Mouse (Mus musculus) liver, postnatal 0 days (tissue): Measurements from ENCODE around the gene Il10. TPM values are rescaled to one million over a fixed set of nuclear protein-coding genes. Genes with fewer than 3 reads are reported as not detected.

ENCODE experiments used
- ATAC-seq: fragments of 200-750 bp; cut with Nextera tagmentation; 2 replicates; pipeline ENCODE4 v1.8.0; 2017; ENCODE audit warnings: mild to moderate bottlenecking, moderate library complexity
- DNase-seq: peaks from one replicate; pipeline ENCODE4 v3.0.0-alpha.2; 2016
- H3K27ac ChIP-seq: fragments of 300-500 bp; sonication (generic); 2 replicates; pipeline ENCODE4 v1.5.1; 2014; ENCODE audit warnings: antibody characterized with exemption, moderate library complexity, mild to moderate bottlenecking, low read depth
- H3K27me3 ChIP-seq: fragments of 300-500 bp; sonication (generic); 2 replicates; pipeline ENCODE4 v1.6.1; 2014; ENCODE audit warnings: low read length, control low read depth, mixed read lengths; ENCODE audit not compliant: insufficient read depth
- H3K36me3 ChIP-seq: fragments of 300-500 bp; sonication (generic); replicated peaks from 2 replicates; pipeline ENCODE4 v1.6.1; 2014; ENCODE audit warnings: mild to moderate bottlenecking, control low read depth, low read length, moderate library complexity, mixed read lengths; ENCODE audit not compliant: insufficient read depth
- H3K4me1 ChIP-seq: fragments of 300-500 bp; sonication (generic); 2 replicates; pipeline ENCODE4 v1.6.1; 2014; ENCODE audit warnings: antibody characterized with exemption, mild to moderate bottlenecking, control low read depth; ENCODE audit not compliant: insufficient read depth
- H3K4me2 ChIP-seq: fragments of 300-500 bp; sonication (generic); 2 replicates; pipeline ENCODE4 v1.6.1; 2014; ENCODE audit warnings: low read depth, mild to moderate bottlenecking, low read length, moderate library complexity, mixed read lengths
- H3K4me3 ChIP-seq: fragments of 300-500 bp; sonication (generic); 2 replicates; pipeline ENCODE4 v1.5.1; 2014; ENCODE audit warnings: low read depth, low read length
- H3K9ac ChIP-seq: fragments of 300-500 bp; sonication (generic); replicated peaks from 2 replicates; pipeline ENCODE4 v1.6.1; 2014; ENCODE audit warnings: mild to moderate bottlenecking, moderate library complexity
- H3K9me3 ChIP-seq: fragments of 300-500 bp; sonication (generic); 2 replicates; pipeline ENCODE4 v1.6.1; 2016; ENCODE audit warnings: mild to moderate bottlenecking, control low read depth, low read length, mixed read lengths
- CTCF ChIP-seq: sonication (generic); IDR thresholded peaks from 2 replicates; pipeline ENCODE4 v1.5.1; 2016; ENCODE audit warnings: antibody characterized with exemption, low read depth
- EP300 ChIP-seq: IDR thresholded peaks from 2 replicates; pipeline ENCODE4 v1.6.1; 2016; ENCODE audit warnings: antibody characterized with exemption, low read depth, mild to moderate bottlenecking
- WGBS: fragments of 180-500 bp; shearing (Covaris S2); extraction: QIAGEN DNeasy Blood & Tissue Kit; methylation state at CpG from one replicate; pipeline ENCODE4 v1.1.7; 2014; ENCODE audit not compliant: insufficient replicate concordance; 5-methylcytosine and 5-hydroxymethylcytosine counted together
- polyA plus RNA-seq: library from polyadenylated mRNA; unstranded; fragments of >200 nt; fragmentation: Nextera tagmentation; extraction: Ambion mirVana; gene quantifications from 2 replicates; pipeline ENCODE4 v1.2.1, GENCODE M21; 2015

The Il10 gene
- polyA plus RNA-seq, 1 experiment from 2014 or later, result 0.19 TPM

DNA sequence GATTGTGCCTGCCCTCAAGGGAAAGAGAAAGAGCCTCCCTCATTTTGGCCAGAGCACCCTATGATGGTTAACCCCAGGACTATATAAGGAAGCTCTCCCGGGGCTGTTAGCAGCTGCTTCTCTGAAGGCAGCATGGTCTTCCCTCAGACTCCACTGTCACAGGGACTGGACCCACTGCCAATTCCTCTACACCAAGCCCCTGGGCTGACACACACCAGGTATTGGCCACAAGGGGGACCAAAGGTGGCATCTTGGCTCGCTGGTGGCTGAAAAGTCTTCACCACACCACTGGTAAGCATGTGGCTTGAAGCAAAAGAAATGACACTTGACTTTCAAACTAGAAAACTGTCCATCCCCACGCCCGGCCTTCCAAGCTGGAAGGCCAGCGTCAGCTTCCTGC lies 31.0 kb downstream of the Il10 start:
- no peaks in the 10 kb centered on the region for H3K27me3 ChIP-seq
- ATAC-seq, result no peak
- no peak overlapping the region for H3K9ac ChIP-seq
- DNase-seq, result no peak
- H3K36me3 ChIP-seq, result peaks cover 24% of the 10 kb centered on the region
- no peak overlapping the region for H3K27ac ChIP-seq
- H3K4me2 ChIP-seq, result no peak overlapping the region
- WGBS, result 69% methylated on average over 5 of the region's 5 CpGs
- peaks cover 7% of the 10 kb centered on the region; the same call in 1 of the 2 replicates for H3K4me1 ChIP-seq
- no peaks in the 10 kb centered on the region for H3K9me3 ChIP-seq
- H3K4me3 ChIP-seq, result no peak overlapping the region
- no peak; the same call in 1 of the 2 replicates for TF ChIP-seq CTCF

DNA sequence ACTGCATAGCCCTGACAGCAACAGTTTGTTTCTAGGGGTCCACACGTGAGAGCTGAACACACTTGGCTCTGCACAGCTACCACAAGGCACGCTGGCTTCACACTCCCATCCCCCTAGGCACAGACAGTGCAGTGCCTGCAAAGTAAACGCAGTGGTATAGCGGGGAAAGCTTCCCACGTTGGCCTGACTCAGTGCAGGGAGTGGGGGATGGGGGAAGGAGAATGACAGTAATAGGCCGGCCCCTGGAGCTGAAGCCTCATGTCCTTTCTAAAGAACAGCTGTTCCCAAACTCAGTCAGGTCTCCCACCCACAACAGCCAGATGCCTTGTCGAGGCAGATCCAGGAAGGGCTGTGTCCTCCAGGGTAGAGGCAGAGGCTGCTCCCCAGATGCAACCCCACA lies 31.4 kb downstream of the Il10 start:
- 57% methylated on average over 7 of the region's 7 CpGs for WGBS
- Histone ChIP-seq H3K9ac (no peak overlapping the region), H3K36me3 (peaks cover 29% of the 10 kb centered on the region), H3K27ac (no peak overlapping the region), H3K4me2 (no peak overlapping the region), H3K9me3 (no peaks in the 10 kb centered on the region), H3K4me1 (peaks cover 7% of the 10 kb centered on the region; the same call in 1 of the 2 replicates), H3K27me3 (no peaks in the 10 kb centered on the region), H3K4me3 (no peak overlapping the region)
- ATAC-seq, result no peak
- TF ChIP-seq EP300 (no peak), CTCF (no peak)
- DNase-seq, result no peak

DNA sequence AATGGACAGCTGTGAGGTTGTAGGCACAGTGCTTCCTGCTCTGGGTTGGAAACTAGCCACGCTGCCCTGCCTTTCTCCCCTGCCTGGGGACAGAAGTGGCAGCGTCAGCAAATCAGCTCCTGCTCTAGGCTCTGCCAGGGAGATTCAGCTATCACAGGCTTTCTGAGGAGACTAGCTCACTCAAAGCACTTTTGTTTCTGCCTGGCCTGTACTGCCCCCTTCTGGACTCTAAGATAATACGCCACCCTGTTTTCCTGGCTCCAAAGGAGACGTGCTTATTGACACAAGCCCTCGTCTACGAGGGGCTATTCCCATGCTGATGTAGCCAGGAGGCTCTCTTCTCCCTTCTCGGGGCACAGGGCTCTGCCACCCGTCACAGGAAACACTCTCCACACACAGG lies 33.6 kb downstream of the Il10 start:
- H3K4me1 ChIP-seq, result peaks cover 7% of the 10 kb centered on the region; the same call in 1 of the 2 replicates
- H3K27ac ChIP-seq, result no peak overlapping the region
- H3K4me2 ChIP-seq, result no peak overlapping the region
- peaks cover 50% of the 10 kb centered on the region for H3K36me3 ChIP-seq
- WGBS, result 20% methylated on average over 8 of the region's 8 CpGs
- no peak overlapping the region for H3K9ac ChIP-seq
- DNase-seq, result peak; percentile 57
- no peaks in the 10 kb centered on the region for H3K27me3 ChIP-seq
- no peak overlapping the region for H3K4me3 ChIP-seq
- peak; percentile 49 for ATAC-seq
- TF ChIP-seq CTCF (peak; percentile 86), EP300 (no peak)
- no peaks in the 10 kb centered on the region for H3K9me3 ChIP-seq

DNA sequence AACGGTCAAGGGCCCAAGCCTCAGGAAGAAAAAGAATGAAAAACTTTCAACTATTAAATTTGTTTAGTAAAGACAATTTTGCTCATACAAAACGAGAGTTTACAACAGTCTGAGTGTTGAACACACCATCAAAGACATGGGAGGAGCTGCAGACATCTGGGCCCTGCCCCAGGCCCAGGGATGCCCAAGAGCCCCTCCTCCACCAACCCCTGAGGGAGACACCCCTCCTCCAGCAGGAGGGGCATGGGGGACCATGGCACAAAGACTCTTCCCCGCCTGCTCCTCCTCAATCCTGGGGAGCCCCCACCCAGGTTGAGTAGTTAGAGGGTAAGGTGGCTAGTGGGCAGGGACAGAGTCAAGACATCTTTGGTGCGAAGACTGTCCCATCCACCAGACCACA lies 34.0 kb downstream of the Il10 start:
- no peak overlapping the region for H3K4me2 ChIP-seq
- no peak overlapping the region for H3K27ac ChIP-seq
- no peaks in the 10 kb centered on the region for H3K9me3 ChIP-seq
- WGBS, result 68% methylated on average over 4 of the region's 4 CpGs
- peaks cover 51% of the 10 kb centered on the region for H3K36me3 ChIP-seq
- H3K4me3 ChIP-seq, result no peak overlapping the region
- DNase-seq (no peak), ATAC-seq (no peak)
- H3K9ac ChIP-seq, result no peak overlapping the region
- no peaks in the 10 kb centered on the region for H3K27me3 ChIP-seq
- TF ChIP-seq EP300, result no peak
- no peak for TF ChIP-seq CTCF
- peaks cover 7% of the 10 kb centered on the region; the same call in 1 of the 2 replicates for H3K4me1 ChIP-seq

DNA sequence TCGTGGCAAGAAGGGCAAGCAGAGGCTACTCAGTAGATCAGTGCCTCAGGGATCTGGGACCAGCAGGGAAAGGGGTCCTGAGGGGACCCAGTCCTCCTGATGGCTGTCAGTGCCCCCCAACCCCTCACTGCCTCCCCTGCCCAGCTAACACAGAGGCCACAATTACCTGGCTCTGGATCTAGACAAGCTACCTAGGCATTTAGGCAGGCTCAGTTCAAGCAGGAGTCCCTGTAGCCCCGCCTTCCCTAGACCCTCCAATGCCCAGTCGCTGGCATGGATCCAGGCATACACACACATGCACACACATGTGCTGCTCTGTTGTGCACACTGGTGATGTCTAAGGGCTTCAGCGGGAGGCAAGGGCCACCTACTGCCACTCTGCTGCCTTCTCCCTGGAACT lies 34.6 kb downstream of the Il10 start:
- ATAC-seq (no peak), DNase-seq (no peak)
- peaks cover 51% of the 10 kb centered on the region for H3K36me3 ChIP-seq
- H3K9me3 ChIP-seq, result no peaks in the 10 kb centered on the region
- WGBS, result 84% methylated on average over 4 of the region's 4 CpGs
- TF ChIP-seq CTCF, result no peak
- no peak for TF ChIP-seq EP300
- no peak overlapping the region for H3K27ac ChIP-seq
- no peak overlapping the region for H3K9ac ChIP-seq
- H3K4me1 ChIP-seq, result peaks cover 6% of the 10 kb centered on the region; the same call in 1 of the 2 replicates
- no peak overlapping the region for H3K4me2 ChIP-seq
- H3K27me3 ChIP-seq, result no peaks in the 10 kb centered on the region
- no peak overlapping the region for H3K4me3 ChIP-seq

DNA sequence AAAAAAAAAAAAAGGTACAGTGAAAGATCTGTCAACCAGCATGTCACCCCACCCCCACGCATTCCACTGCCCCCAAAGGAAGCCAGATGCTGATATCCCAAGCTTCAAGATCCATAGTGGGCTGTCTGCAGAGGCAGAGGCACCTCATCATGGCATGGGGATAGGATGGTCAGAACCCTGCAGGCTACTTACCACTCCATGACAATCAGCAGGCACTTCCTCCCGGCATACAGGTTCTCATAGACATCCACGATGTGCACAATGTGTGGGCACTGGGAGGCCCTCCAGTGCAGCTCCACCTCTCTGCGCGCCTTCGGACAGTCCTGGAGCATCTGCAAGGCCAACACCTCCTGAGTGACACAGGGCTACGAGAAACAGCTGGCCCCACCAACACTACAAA lies 38.8 kb downstream of the Il10 start:
- Histone ChIP-seq H3K4me1 (peaks cover 29% of the 10 kb centered on the region), H3K36me3 (peaks cover 47% of the 10 kb centered on the region), H3K27ac (no peak overlapping the region), H3K4me2 (no peak overlapping the region), H3K4me3 (no peak overlapping the region), H3K27me3 (no peaks in the 10 kb centered on the region), H3K9ac (no peak overlapping the region), H3K9me3 (no peaks in the 10 kb centered on the region)
- TF ChIP-seq EP300 (no peak), CTCF (no peak)
- DNase-seq (no peak), ATAC-seq (no peak)
- WGBS, result 80% methylated on average over 7 of the region's 7 CpGs

DNA sequence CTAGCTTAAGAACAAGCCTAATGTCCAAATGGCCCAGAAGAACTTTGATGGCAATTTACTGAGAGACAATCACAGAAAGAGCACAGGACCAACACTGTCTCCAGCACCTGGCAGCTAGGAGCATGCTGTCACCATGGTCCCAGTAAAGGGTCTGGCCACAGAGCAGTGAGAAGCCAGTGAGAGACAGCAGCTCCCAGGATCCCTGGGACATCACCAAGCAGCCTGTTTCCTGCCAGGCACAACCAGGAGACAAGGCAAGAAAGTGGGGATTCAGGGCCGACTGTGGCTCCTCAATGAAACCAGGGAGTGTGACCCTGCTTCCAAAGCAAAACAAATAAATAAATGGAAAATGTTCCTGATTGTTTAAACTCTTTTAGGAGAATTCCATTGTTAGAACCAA lies 39.8 kb downstream of the Il10 start:
- TF ChIP-seq EP300 (no peak), CTCF (no peak)
- no peak overlapping the region for H3K27ac ChIP-seq
- no peaks in the 10 kb centered on the region for H3K27me3 ChIP-seq
- H3K4me1 ChIP-seq, result peaks cover 32% of the 10 kb centered on the region
- H3K36me3 ChIP-seq, result peaks cover 39% of the 10 kb centered on the region
- H3K9me3 ChIP-seq, result no peaks in the 10 kb centered on the region
- WGBS, result 56% methylated on average over 1 of the region's 1 CpGs
- ATAC-seq, result no peak
- H3K4me2 ChIP-seq, result no peak overlapping the region
- no peak overlapping the region for H3K9ac ChIP-seq
- no peak overlapping the region for H3K4me3 ChIP-seq
- no peak for DNase-seq
